Mouse (Mus musculus): ENCODE results near the gene Cyp4f40.
"Not testable (repeated sequence)": the region's sequence is repeated elsewhere in the genome, so short reads cannot be mapped to it uniquely, and the experiment has no call there.

Cyp4f40 gene

DNA sequence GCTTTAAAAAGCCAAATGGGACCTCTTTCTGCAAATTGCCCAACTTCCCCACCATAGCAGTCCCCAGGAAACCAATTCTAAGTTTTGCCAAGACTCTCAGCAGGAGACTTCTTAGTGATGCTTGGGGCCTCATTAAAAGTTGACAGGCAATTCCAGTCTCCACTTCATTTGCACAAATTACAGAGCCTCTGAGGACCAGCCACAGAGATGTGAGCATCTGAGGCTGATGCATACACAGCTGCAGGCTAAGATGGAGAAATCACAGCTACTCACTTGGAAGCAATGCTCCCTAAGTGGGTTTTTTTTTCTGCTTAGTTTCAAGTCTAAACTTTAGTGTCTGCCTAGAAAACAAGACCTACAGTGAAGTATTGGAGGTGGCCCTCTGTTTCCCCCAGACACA, 51.8 kb downstream of the Cyp4f40 start:
- DNase-seq (ENCODE audit: low spot score): not testable (repeated sequence)

DNA sequence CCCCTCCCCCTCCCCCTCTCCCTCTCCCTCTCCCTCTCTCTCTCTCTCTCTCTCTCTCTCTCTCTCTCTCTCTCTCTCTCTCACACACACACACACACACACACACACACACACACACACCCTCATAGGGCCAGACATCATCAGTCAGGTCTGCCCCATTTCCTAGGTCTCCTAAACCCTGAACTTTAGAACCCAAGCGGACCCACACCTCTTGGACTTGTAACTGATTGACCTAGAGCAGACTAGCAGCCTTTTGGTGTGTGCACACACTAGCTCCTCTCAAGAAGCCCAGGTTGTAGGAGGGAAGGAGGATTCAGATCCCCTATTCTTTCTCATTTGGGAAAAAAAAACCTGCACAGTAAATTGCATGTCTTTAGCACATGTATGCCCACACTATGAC, 63.5 kb downstream of the Cyp4f40 start:
- not testable (repeated sequence) for DNase-seq (ENCODE audit: low spot score)

DNA sequence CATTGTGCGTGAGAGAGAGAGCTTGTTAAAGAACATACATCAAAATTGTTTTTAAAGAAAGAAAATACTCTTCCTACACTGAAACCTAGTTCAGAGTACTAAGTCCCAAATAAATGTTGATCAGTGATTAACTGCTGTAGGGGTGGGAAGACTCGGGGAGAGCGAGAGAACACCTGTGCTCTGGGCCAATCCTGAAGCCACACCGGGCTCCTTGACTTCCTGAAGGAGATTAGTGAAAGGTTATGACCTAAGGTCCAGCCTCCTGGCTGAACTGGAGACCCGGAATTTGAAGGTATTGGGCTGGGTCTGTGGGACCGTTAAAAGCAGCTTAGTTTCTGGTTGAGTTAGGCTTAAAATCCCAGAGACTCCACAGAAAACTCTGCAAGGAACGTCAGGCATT, 64.1 kb downstream of the Cyp4f40 start:
- no peak for DNase-seq (ENCODE audit: low spot score)

DNA sequence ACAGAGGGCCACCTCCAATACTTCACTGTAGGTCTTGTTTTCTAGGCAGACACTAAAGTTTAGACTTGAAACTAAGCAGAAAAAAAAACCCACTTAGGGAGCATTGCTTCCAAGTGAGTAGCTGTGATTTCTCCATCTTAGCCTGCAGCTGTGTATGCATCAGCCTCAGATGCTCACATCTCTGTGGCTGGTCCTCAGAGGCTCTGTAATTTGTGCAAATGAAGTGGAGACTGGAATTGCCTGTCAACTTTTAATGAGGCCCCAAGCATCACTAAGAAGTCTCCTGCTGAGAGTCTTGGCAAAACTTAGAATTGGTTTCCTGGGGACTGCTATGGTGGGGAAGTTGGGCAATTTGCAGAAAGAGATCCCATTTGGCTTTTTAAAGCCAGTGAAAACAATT, 67.7 kb downstream of the Cyp4f40 start:
- DNase-seq (ENCODE audit: low spot score): not testable (repeated sequence)

Data from yolk sac, embryonic 10.5 days (tissue).